1 mouse cellular context compared by ENCODE assay signal in the genomic region with DNA sequence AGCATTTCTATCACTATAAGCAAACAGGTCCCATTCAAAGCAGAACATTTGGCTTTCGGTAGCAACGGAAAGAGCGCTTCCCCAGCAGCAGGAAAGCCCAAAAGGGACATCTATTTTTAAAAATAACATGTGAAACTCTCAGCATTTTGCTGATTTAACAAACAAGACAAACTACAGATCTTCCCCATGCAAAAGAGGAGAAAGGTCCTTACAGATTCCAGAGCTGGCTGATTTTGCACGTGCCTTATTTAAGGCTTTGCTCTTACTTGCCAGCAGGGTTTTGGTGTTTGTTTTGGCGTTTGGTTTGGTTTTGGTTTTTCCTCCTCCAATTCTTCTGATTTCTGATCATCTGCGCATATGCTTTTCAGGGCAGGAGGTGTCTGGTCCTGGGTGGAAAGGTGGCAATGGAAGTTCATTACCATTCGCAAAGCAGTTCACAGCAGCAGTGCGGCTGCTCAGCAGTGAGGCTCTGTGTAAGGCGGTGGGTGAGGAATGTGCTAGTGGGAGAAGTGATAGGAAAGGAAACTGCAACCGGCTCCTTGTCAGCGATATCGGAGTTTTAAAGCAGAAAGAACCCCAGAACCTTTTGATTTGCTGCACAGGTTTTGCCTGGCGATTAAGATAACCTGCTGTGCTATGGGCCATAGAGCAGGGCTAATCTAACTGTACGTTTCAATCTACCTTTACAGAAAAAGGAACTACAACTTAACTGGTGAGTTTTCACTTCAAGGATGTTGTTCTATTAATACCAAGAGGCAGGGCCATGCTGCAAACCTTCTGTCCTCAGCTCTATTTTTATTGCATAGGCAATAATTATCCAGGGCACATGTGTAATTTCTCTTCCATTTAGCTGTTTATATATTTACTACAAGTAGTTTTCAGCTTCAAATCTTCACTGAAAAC.
TF ChIP-seq lines count a peak whose summit lies in the region.

No protein-coding gene starts in this region.

TF ChIP-seq in MEL, 35 proteins besides CTCF, POLR2A, EP300 and RAD21 (continued from another document):
- TF ChIP-seq UBTF (IDR thresholded peaks at IDR 0.05; ENCODE audit: borderline replicate concordance, insufficient read depth, low read depth, low read length) (no peak), ZNF384 (IDR thresholded peaks at IDR 0.05; ENCODE audit: low read depth, low read length) (no peak), TAL1 (IDR thresholded peaks at IDR 0.05; ENCODE audit: low read length) (0 out of 2 replicates have a peak, but pooled peaks have one; percentile 22), MYC (IDR thresholded peaks at IDR 0.05; ENCODE audit: low read depth, low read length) (no peak), CHD2 (IDR thresholded peaks at IDR 0.05; ENCODE audit: low read length) (no peak), GATA1 (IDR thresholded peaks at IDR 0.05; ENCODE audit: low read depth, low read length) (peak; percentile 76), ZMIZ1 (IDR thresholded peaks at IDR 0.05; ENCODE audit: low read depth, low read length) (no peak), JUND (IDR thresholded peaks at IDR 0.05; ENCODE audit: low read depth, low read length) (no peak), NRF1 (IDR thresholded peaks at IDR 0.05; ENCODE audit: insufficient read depth, low read depth, low read length, poor library complexity, severe bottlenecking) (peak; percentile 31; the same call in 1 of the 2 replicates), GABPA (IDR thresholded peaks at IDR 0.05; ENCODE audit: low read depth, low read length) (no peak)
